Mouse (Mus musculus) left cerebral cortex, adult 9 months (tissue): ENCODE measurements around the gene Def6.
A peak's percentile ranks its signal among the peaks of the same experiment; 100 is the strongest.

Experiments used
- DNase-seq, 2 experiments: peaks; one replicate each; pipeline ENCODE4 v3.0.0; 2022; ENCODE audit warnings: low spot score in 2 of 2

Gene Def6

DNA sequence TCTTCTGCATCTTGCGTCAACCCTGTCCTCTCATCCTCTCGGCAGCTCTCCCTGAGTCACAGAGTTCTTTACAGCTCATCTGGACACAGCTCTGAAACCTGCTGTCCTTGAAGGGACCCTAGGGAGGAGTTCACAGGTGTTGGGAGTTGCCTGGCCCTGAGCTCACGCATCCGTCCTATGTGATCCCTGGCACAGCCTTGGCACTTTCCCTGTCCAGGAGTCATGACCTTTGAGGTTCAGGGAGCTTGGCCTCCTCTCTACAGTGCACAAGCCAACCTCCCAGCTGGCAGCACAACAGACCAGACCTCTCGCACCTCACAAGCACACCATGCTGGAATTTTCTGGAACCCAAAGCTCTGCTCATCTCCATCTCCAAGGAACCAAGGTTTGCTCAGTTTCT, 33.3 kb downstream of the Def6 start:
- DNase-seq = no peak

DNA sequence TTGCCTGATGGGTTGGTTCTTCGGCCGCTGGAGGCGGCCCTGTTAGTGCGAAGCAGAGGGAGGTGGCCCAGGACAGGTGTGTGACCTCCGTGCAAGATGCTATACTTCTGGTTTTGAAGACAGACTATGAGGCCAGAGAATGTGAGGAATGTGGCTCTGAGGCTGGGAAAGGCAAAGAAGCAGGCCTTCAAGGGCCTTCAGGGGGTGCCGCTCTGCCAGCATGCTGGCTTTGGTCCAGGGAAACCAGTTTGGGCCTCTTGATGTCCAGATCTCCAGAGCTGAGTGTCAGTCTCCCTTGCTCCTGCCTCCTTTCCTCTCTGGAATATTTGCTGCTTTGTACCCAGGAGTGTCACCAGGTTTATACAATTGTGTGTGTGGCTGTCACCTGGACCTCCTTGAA, 34.7 kb downstream of the Def6 start:
- no peak for DNase-seq

- no peak for DNase-seq
Measured at GRCm38 (mm10) chr17:28244214-28244613, 36.6 kb downstream of the Def6 start.

- peak in 1 of 2 experiments; percentile 31 for DNase-seq
Measured at GRCm38 (mm10) chr17:28244714-28245113, 37.1 kb downstream of the Def6 start.

DNA sequence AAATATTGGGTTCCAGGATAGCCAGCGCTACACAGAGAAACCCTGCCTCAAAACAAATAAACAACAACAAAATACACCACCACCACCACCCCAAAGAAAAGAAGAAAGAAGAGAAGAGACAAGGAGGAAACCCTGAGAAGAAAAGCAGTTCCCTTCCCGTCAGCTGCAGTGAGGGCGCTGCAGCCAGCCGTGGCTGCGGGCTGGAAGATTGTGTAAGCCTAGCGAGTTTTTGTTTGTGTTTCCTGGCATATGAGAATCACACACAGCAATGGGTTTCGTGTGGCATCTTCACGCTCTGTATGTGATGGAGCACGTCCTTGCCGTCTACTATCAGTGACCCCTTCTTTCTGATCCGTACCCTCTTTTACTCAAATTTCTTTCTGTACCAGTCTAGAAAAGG, 39.1 kb downstream of the Def6 start:
- no peak for DNase-seq

- DNase-seq = peak in 1 of 2 experiments; percentile 39
Measured at GRCm38 (mm10) chr17:28247613-28248012, 40.0 kb downstream of the Def6 start.

GRCm38 (mm10) chr17:28249062-28249461, 41.5 kb downstream of the Def6 start:
- DNase-seq = no peak

DNA sequence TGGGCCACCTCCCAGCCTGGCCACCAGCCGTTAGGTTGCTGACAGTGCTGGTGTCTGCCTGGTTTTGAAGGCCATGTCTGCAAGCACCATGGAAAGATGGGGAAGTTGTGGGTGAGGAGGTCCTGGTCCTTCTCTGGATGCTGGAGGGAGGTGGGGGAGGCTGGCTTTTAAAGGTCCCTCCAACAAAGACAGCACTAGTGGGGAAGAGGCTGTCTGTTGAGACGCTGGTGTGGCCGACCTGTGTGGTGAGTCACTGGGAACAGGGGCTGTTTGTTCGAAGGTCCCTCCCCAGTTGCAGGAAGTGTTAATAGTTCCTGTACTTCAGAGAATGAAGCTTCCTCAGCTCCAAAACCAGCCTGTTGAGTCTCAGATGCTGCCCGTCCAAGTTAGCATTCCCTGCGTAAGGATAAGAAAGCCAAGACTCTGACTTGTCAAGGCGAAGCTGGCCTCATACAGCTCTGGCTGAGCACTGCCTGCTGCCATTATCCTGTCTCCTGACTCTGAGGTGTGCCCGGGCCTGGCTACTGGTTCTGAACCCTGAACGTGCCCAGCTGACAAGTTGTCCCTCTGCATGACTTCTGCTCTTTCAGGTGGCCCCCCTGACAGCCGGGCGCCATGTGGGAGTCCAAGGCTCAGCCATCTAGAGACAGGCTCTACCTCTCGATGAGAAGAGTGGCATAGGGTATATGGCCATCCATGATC, 44.2 kb downstream of the Def6 start:
- no peak for DNase-seq

DNA sequence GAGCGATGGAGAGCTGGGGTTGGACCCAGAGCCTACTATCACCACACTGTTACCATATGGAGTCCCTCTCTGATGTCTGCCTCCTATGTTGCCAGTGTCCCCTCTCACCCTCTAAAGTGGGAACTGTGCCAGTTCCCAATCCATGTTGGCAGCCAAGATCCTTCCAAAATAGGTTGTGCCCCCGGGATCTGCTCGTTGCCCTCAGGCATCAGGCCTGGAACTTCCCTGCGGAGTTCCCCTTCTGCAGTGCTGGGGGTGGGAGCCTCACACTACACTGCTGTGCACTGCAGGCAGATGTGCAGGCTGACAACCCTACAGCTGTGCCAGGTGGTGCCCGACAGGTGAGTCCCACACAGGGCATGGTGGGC, 44.7 kb downstream of the Def6 start:
- DNase-seq = no peak

DNA sequence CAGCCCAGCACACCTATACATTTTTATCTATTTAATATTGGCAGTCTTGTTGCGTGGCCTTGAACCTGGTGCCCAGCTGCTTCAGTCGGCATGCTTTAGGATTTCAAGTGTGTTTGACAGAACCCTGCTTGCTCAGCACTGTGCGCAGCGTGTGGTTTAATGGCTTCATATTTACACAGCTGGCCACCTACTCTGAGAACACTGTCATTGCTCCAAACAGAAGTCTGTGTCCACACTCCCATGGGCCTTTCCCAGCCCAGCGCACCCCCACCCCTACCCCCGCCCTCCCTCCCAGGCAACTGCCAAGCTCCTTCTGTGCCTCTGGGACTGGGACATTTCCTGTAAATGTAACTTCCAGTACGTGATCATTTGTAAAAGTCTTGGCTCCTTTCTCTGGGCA, 45.6 kb downstream of the Def6 start:
- DNase-seq = no peak

GRCm38 (mm10) chr17:28254804-28255203, 47.2 kb downstream of the Def6 start:
- DNase-seq = no peak

DNA sequence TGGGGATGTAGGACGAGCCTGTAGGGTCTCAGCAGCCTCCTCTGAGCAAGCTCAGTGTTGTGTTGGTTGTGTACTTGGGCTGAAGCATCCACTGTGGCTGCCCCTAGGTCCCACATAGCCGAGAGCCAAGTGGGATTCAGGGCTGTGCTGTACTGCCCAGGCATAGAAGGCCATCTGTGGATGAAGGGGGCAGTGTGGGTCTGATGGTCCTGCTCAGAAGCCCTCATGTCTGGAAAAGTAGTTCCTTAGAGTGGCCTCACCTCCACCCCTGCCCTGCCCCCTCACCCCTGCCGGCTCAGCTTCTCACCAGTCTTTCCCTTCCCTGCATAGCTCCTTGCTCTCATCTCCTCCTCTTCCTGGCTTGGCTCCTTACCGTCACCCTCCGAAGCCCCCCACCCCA, 48.1 kb downstream of the Def6 start:
- no peak for DNase-seq

DNA sequence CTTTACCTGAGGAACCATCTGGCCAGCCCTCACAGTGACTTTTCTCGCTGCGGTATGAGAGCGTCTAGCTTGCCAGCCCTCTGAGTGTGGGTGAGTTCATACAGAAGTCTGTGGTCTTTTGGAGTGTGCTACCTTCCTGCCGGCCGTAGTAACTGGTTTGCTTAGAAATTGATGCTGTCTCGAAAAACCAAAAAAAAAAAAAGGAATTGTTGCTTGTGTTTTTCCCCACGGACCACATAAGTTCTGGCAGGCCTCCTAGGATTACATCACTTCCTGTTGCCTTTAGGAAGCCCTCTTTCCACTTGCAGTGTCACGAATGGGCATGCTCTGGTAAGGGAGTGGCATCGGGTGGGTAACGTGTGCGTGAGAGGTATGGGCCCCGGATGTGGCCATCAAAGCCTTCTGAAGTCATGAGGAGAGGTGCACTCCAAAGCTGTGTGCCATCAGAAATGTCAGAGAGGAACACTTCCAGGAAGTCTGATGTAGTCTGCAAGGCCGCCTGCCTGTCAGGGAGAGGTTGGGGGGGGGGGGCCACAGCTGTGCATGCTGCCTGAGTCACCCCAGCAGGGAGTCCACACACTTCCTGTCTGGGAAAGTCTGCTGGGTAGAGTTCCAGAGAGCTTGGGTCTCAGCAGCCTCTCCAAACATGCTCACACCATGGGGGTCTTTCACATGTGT, 49.2 kb downstream of the Def6 start:
- DNase-seq = peak in 1 of 2 experiments; percentile 43

DNA sequence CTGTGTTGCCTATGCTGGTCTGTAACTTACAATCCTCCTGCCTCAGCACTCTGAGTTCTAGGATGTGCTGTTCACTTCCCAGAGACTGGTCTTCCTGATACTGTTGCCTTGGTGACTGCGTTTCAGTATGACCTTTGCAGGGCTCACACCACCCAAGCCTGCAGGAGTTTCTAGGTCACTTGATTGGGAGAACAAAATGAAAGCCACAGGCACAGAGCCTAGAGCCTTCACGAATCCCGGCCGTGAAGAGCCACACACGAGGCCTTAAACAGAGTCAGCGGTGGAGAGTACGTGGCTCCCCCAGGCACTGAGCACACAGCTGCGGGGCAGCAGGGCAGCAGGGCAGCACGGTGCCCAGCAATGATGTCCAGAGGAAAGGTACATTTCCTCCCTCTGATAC, 50.7 kb downstream of the Def6 start:
- DNase-seq = no peak

DNA sequence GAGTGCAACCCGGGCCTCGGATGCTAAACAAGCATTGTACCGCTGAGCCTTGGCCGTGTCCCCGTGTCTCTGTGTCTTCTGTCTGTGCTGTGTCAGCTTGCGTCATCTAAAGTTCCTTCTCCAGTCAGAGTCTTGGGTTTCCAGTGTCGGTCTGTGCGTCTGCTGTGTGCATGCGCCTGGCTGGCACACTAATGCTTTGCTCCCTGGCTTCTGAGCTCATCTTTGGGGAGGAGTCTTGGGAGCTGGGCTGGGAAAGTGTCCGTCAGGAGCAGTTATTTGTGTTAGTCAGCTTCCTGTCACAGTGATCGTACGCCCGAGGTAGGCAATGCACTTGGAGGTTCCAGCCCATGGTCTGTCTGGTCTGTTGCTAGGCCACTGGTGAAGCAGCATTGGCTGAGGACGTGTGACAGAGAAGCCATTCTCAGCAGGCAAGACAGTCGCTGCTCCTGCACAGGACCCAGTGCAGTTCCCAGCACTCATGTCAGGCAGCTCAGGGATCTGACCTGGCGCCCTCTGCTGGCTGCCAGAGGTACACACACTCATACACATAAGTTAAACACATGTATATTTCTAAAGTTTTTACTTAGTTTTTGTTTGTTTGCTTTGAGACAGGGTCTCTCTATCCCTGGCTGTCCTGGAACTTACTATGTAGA, 52.4 kb downstream of the Def6 start:
- no peak for DNase-seq

GRCm38 (mm10) chr17:28260543-28260909, 52.9 kb downstream of the Def6 start:
- DNase-seq = no peak

DNA sequence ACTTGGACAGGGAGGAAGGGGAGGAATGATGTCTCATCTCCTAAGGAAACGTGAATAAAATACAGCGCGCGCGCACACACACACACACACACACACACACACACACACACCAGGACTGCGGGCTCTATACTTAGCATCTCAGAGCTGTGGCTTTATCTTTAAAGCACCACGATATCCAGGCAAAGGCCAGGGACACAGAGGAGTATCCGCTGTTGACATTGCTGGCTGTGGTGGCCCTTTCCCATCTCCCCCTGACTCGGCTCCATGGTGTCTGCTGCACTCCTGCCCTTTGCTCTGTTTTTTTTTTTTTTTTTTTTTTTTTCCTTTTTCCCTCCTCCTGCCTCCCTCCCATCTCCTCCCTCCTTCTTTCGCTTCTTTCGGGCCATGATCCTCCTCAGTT, 54.2 kb downstream of the Def6 start:
- no peak for DNase-seq

GRCm38 (mm10) chr17:28263181-28263894, 55.8 kb downstream of the Def6 start:
- peak in 1 of 2 experiments; percentile 72 for DNase-seq

GRCm38 (mm10) chr17:28267251-28267650, 59.7 kb downstream of the Def6 start:
- no peak for DNase-seq

- DNase-seq = no peak
Measured at GRCm38 (mm10) chr17:28270165-28270564, 62.6 kb downstream of the Def6 start.

- DNase-seq = no peak
Measured at GRCm38 (mm10) chr17:28271537-28272266, 64.1 kb downstream of the Def6 start.

DNA sequence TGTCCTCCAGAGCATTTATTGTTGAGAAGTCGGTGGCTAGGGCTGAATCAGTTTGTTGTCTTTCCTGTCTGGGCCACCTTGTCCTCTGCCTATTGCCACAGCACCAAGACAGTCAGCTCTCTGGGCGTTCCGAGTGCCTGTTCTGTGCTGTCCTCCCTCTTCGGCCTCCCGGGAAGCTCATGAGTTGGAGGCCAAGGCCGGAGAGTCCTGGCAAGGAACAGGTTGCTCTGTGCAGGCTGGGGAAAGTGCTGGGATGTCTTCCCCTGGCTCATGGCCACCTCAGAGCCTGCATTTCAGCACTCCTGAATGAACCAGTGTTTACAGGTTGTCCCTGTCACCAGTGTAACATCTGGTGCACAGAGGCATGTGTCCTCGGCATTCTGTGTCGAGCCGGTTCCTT, 64.7 kb downstream of the Def6 start:
- DNase-seq = no peak
